Mouse (Mus musculus) CH12.LX (cell line): ENCODE results near the gene Selenos. TPM values are rescaled to one million over a fixed set of nuclear protein-coding genes. Genes with fewer than 3 reads are reported as not detected.
A peak's percentile ranks its signal among the peaks of the same experiment; 100 is the strongest.

Source experiments
- DNase-seq: peaks from one replicate; pipeline ENCODE4 v3.0.0-alpha.2; 2013; ENCODE audit errors: extremely low read depth
- H3K27ac ChIP-seq: 2 replicates; pipeline ENCODE4 v1.5.1; 2012; ENCODE audit warnings: low read depth, mild to moderate bottlenecking, control low read depth, moderate library complexity; ENCODE audit not compliant: insufficient read depth
- H3K27me3 ChIP-seq: replicated peaks from 2 replicates; pipeline ENCODE3; 2012; ENCODE audit warnings: inconsistent platforms
- H3K36me3 ChIP-seq, 2 experiments: replicated peaks in 1 of 2; 2 replicates each; pipeline versions ENCODE3 to v1.6.1; 2012; ENCODE audit warnings: inconsistent platforms in 1 of 2, low read length in 1 of 2, mild to moderate bottlenecking in 1 of 2, mixed read lengths in 1 of 2, moderate library complexity in 1 of 2; ENCODE audit not compliant: control insufficient read depth in 1 of 2, insufficient read depth in 1 of 2
- H3K4me1 ChIP-seq, 2 experiments: 2 replicates each; pipeline ENCODE4 v1.6.1; 2012; ENCODE audit warnings: inconsistent platforms in 1 of 2, moderate library complexity in 1 of 2; ENCODE audit not compliant: insufficient read depth in 2 of 2, control insufficient read depth in 1 of 2
- H3K4me2 ChIP-seq: 2 replicates; pipeline ENCODE4 v1.6.1; 2012; ENCODE audit warnings: low read depth, mild to moderate bottlenecking, control low read depth; ENCODE audit not compliant: poor library complexity, insufficient read depth, severe bottlenecking
- H3K4me3 ChIP-seq, 3 experiments: fragments of 150-350 bp in 1 of 3; sonication (generic) in 1 of 3; replicated peaks in 1 of 3; 2 replicates each; pipeline versions ENCODE3 to v1.5.1; 2011 to 2012; ENCODE audit warnings: low read depth in 2 of 3, low read length in 2 of 3, mild to moderate bottlenecking in 2 of 3, moderate library complexity in 2 of 3, control low read depth in 1 of 3, improper control_type of control experiment in 1 of 3, inconsistent platforms in 1 of 3, mixed read lengths in 1 of 3; ENCODE audit not compliant: poor library complexity in 1 of 3
- H3K79me2 ChIP-seq: replicated peaks from 2 replicates; pipeline ENCODE4 v1.6.1; 2012; ENCODE audit warnings: mild to moderate bottlenecking, moderate library complexity; ENCODE audit not compliant: control insufficient read depth, poor library complexity, insufficient read depth, severe bottlenecking; ENCODE audit errors: extremely low read depth
- H3K9ac ChIP-seq: 2 replicates; pipeline ENCODE4 v1.6.1; 2012; ENCODE audit warnings: low read depth, mild to moderate bottlenecking, control low read depth, moderate library complexity; ENCODE audit not compliant: insufficient read depth
- H3K9me3 ChIP-seq: replicated peaks from 2 replicates; pipeline ENCODE3; 2012; ENCODE audit warnings: low read length, inconsistent platforms, mixed read lengths
- CHD1 ChIP-seq: IDR thresholded peaks from 2 replicates; pipeline ENCODE4 v1.6.1; 2012; ENCODE audit warnings: low read depth, low read length, improper control_type of control experiment, inconsistent platforms
- CHD2 ChIP-seq: IDR thresholded peaks from 2 replicates; pipeline ENCODE4 v1.6.1; 2011; ENCODE audit warnings: low read length, improper control_type of control experiment
- CTCF ChIP-seq, 2 experiments: IDR thresholded peaks in 1 of 2; conservative IDR thresholded peaks in 1 of 2; 2 replicates each; pipeline ENCODE4 v1.5.1; 2011 to 2012; ENCODE audit warnings: low read depth in 2 of 2, low read length in 2 of 2, improper control_type of control experiment in 1 of 2, inconsistent platforms in 1 of 2, mild to moderate bottlenecking in 1 of 2, moderate library complexity in 1 of 2
- EP300 ChIP-seq: IDR thresholded peaks from 2 replicates; pipeline ENCODE4 v1.6.1; 2011; ENCODE audit warnings: low read length, improper control_type of control experiment
- ETS1 ChIP-seq: conservative IDR thresholded peaks from 2 replicates; pipeline ENCODE4 v1.6.1; 2012; ENCODE audit warnings: low read depth, mild to moderate bottlenecking, inconsistent platforms, low read length, improper control_type of control experiment, moderate library complexity
- IRF4 ChIP-seq: IDR thresholded peaks from 2 replicates; pipeline ENCODE4 v1.6.1; 2014; ENCODE audit warnings: low read depth, mild to moderate bottlenecking, inconsistent platforms, low read length, improper control_type of control experiment
- KAT2A ChIP-seq: IDR thresholded peaks from 2 replicates; pipeline ENCODE4 v1.6.1; 2012; ENCODE audit warnings: low read length, improper control_type of control experiment, inconsistent platforms; ENCODE audit not compliant: insufficient replicate concordance
- MAZ ChIP-seq: IDR thresholded peaks from 2 replicates; pipeline ENCODE4 v1.6.1; 2012; ENCODE audit warnings: low read depth, mild to moderate bottlenecking, inconsistent platforms, low read length, improper control_type of control experiment, moderate library complexity
- MYC ChIP-seq: IDR thresholded peaks from 2 replicates; pipeline ENCODE4 v1.6.1; 2011; ENCODE audit warnings: low read depth, mild to moderate bottlenecking, improper control_type of control experiment, low read length
- NRF1 ChIP-seq: IDR thresholded peaks from 2 replicates; pipeline ENCODE4 v1.6.1; 2014; ENCODE audit warnings: low read depth, mild to moderate bottlenecking, inconsistent platforms, low read length, improper control_type of control experiment, moderate library complexity
- PAX5 ChIP-seq: IDR thresholded peaks from 2 replicates; pipeline ENCODE4 v1.6.1; 2012; ENCODE audit warnings: low read length, inconsistent platforms, mixed read lengths
- POLR2A ChIP-seq: IDR thresholded peaks from 2 replicates; pipeline ENCODE4 v1.6.1; 2011; ENCODE audit warnings: low read depth, mild to moderate bottlenecking, improper control_type of control experiment, low read length
- RAD21 ChIP-seq: IDR thresholded peaks from 2 replicates; pipeline ENCODE4 v1.6.1; 2011; ENCODE audit warnings: low read depth, mild to moderate bottlenecking, low read length, improper control_type of control experiment, moderate library complexity
- RCOR1 ChIP-seq: conservative IDR thresholded peaks from 2 replicates; pipeline ENCODE4 v1.6.1; 2012; ENCODE audit warnings: low read depth, mild to moderate bottlenecking, inconsistent platforms, low read length, improper control_type of control experiment
- SIN3A ChIP-seq: IDR thresholded peaks from 2 replicates; pipeline ENCODE4 v1.6.1; 2012; ENCODE audit warnings: low read length, improper control_type of control experiment, inconsistent platforms
- SMC3 ChIP-seq: IDR thresholded peaks from 2 replicates; pipeline ENCODE4 v1.6.1; 2011; ENCODE audit warnings: low read depth, low read length, improper control_type of control experiment
- TBP ChIP-seq: conservative IDR thresholded peaks from 2 replicates; pipeline ENCODE4 v1.6.1; 2011; ENCODE audit warnings: low read depth, low read length, improper control_type of control experiment
- UBTF ChIP-seq: IDR thresholded peaks from 2 replicates; pipeline ENCODE4 v1.6.1; 2012; ENCODE audit warnings: low read depth, mild to moderate bottlenecking, inconsistent platforms, low read length, improper control_type of control experiment, moderate library complexity
- USF2 ChIP-seq: conservative IDR thresholded peaks from 2 replicates; pipeline ENCODE4 v1.6.1; 2011; ENCODE audit warnings: low read depth, low read length, improper control_type of control experiment
- ZC3H11A ChIP-seq: IDR thresholded peaks from 2 replicates; pipeline ENCODE4 v1.6.1; 2012; ENCODE audit warnings: low read depth, mild to moderate bottlenecking, inconsistent platforms, low read length, improper control_type of control experiment
- ZMIZ1 ChIP-seq: IDR thresholded peaks from 2 replicates; pipeline ENCODE4 v1.6.1; 2012; ENCODE audit warnings: low read depth, mild to moderate bottlenecking, inconsistent platforms, low read length, improper control_type of control experiment
- ZNF384 ChIP-seq: IDR thresholded peaks from 2 replicates; pipeline ENCODE4 v1.6.1; 2012; ENCODE audit warnings: low read depth, low read length, improper control_type of control experiment, inconsistent platforms
- dilution Hi-C: fragments of 300-500 bp; cut with MboI; formaldehyde crosslinking; loops from 2 replicates; pipeline ENCODE4 v1.14.3; 2020; ENCODE audit warnings: low sequenced_read_pairs; ENCODE audit not compliant: extremely low pct_unique_long_range_greater_than_20kb, extremely low pct_ligation_motif_present
- in situ Hi-C: fragments of 300-500 bp; cut with MboI; formaldehyde crosslinking; loops from 3 replicates; pipeline ENCODE4 v1.14.3; 2019; ENCODE audit warnings: low sequenced_read_pairs, low pct_ligation_motif_present, low pct_unique_long_range_greater_than_20kb, mixed read lengths
- polyA plus RNA-seq: library from polyadenylated mRNA; unstranded; fragments of >175 nt; gene quantifications from 2 replicates; pipeline ENCODE4 v1.2.1, GENCODE M21; 2012; ENCODE audit warnings: low read depth; ENCODE audit not compliant: insufficient read length
- total RNA-seq, 2 experiments: library from RNA; depleted of rRNA; stranded (reverse); fragments of 300-350 nt in 1 of 2; fragments of >200 nt in 1 of 2; gene quantifications; 2 replicates each; pipeline ENCODE4 v1.2.3; 2012 to 2014

The Selenos gene
- total and polyA plus RNA-seq, 3 experiments: 75.0 to 112 (median 101) TPM

DNA sequence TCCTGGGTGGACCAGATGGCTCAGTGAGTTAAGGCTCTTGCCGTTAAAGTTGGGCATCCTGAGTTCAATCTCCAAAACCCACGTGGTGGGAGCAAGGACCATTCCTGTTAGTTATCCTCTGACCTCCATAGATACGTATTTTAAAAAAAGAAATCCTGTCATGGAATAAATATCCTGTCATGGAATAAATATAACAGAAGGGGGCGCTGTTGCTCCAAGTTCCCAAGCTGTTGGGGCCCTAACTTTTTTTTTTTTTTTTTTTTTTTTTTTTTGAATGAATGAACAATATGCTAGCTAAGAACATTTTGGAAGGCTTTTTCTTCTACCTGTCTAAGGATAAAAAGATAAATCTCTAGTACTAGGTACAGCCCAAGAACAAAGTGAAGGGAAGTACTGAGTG lies 22.4 kb downstream of the Selenos start:
- H3K4me2 ChIP-seq: no peak overlapping the region
- DNase-seq: peak; percentile 66
- H3K4me1 ChIP-seq: no peaks in the 10 kb centered on the region
- H3K27me3 ChIP-seq: no peaks in the 10 kb centered on the region
- H3K9me3 ChIP-seq: no peaks in the 10 kb centered on the region
- no peak overlapping the region for H3K27ac ChIP-seq
- no peak overlapping the region for H3K4me3 ChIP-seq
- TF ChIP-seq TBP (no peak), ZNF384 (peak; percentile 98), ZC3H11A (peak; percentile 72), RAD21 (peak; percentile 84), USF2 (no peak), CTCF (conservative IDR thresholded peaks at IDR 0.05 in 1 of 2, IDR thresholded peaks at IDR 0.05 in 1 of 2; ENCODE audit: low read depth in 2 of 2, low read length in 2 of 2) (peak; percentile 26 to 87; a peak in 2 of 4 replicates), SIN3A (0 out of 2 replicates have a peak, but pooled peaks have one; percentile 32), EP300 (no peak), SMC3 (peak; percentile 82)
- dilution Hi-C loops: no loop called here
- in situ Hi-C loops: no loop called here
- H3K9ac ChIP-seq: no peak overlapping the region
- no peaks in the 10 kb centered on the region for H3K79me2 ChIP-seq
- no peaks in the 10 kb centered on the region for H3K36me3 ChIP-seq

DNA sequence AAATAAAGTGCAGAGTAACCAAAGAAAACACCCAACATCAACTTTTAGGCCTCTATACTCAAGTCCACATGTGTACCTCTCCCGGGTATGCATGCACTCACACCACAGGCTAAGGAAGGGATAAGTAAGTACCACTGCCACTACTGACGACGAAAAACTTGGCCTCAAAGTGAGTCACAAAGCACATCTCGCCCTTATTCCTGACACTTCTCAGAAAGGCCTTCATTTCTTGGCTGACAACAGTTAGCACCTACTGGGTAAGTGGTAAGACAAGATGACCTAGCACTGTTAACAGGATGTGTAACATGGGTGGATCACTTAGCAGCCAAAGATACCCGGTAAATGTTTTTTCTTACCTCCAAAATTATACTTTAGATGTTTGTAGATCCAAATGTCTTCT lies 25.1 kb downstream of the Selenos start:
- Histone ChIP-seq H3K4me2 (no peak overlapping the region), H3K9me3 (no peaks in the 10 kb centered on the region), H3K9ac (no peak overlapping the region), H3K4me3 (no peak overlapping the region), H3K4me1 (peaks cover 2 to 9% of the 10 kb centered on the region in 2 experiments; a peak in 2 of 4 replicates), H3K27me3 (no peaks in the 10 kb centered on the region), H3K79me2 (no peaks in the 10 kb centered on the region), H3K27ac (no peak overlapping the region), H3K36me3 (no peaks in the 10 kb centered on the region)
- no peak for DNase-seq
- no peak for TF ChIP-seq ETS1
- no peak for TF ChIP-seq MYC
- TF ChIP-seq MAZ: no peak
- no peak for TF ChIP-seq KAT2A
- no peak for TF ChIP-seq CHD1
- TF ChIP-seq SMC3: no peak
- TF ChIP-seq POLR2A: no peak
- TF ChIP-seq PAX5: no peak
- no peak for TF ChIP-seq CHD2
- no peak for TF ChIP-seq RCOR1
- TF ChIP-seq UBTF: no peak
- no peak for TF ChIP-seq NRF1
- TF ChIP-seq IRF4: no peak
- no peak for TF ChIP-seq RAD21
- TF ChIP-seq ZMIZ1: no peak
- in situ Hi-C loops (no loop called here), dilution Hi-C loops (no loop called here)
